Mouse (Mus musculus) olfactory bulb, adult 2 months (tissue): Measurements from ENCODE around the gene Plcb4.

ENCODE experiments used
- CTCF ChIP-seq: fragments of 200-500 bp; IDR thresholded peaks from 2 replicates; pipeline ENCODE4 v1.5.1; 2012; ENCODE audit warnings: low read depth, mild to moderate bottlenecking, low read length, moderate library complexity; ENCODE audit not compliant: insufficient read depth
- POLR2A ChIP-seq: fragments of 200-500 bp; IDR thresholded peaks from 2 replicates; pipeline ENCODE4 v1.6.1; 2012; ENCODE audit warnings: mild to moderate bottlenecking, low read depth, low read length, moderate library complexity; ENCODE audit not compliant: insufficient read depth

GRCm38 (mm10) chr2:135647985-135648384 lies 10.8 kb upstream of the Plcb4 start:
- TF ChIP-seq POLR2A: no peak
- TF ChIP-seq CTCF: no peak
